Mouse (Mus musculus) mesoderm, embryonic 11.5 days (tissue): Measurements from ENCODE around the gene Spaar.
"Not testable (repeated sequence)": the region's sequence is repeated elsewhere in the genome, so short reads cannot be mapped to it uniquely, and the experiment has no call there.

ENCODE experiments used
- DNase-seq: peaks from one replicate; pipeline ENCODE4 v3.0.0-alpha.2; 2012; ENCODE audit warnings: low read depth, low spot score

Gene Spaar

DNA sequence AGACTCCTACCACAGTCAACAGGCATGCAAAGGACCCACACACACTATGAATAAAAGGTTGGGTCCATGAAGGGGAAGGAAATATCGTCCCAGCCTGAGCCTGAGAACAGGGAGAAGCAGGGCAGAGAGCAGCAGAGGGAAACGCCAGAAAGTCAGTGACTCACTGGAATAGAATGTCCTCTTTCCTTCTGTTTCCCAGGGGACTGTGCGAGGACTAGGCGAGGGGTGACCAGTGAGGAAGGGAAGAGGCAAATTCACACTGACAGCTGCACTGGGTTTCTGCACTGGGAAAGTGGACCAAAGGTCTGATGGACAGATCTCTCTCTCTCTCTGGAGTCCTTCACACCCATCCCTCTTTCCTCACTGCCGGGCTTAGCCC lies 1.3 kb upstream of the Spaar start:
- DNase-seq: no peak

DNA sequence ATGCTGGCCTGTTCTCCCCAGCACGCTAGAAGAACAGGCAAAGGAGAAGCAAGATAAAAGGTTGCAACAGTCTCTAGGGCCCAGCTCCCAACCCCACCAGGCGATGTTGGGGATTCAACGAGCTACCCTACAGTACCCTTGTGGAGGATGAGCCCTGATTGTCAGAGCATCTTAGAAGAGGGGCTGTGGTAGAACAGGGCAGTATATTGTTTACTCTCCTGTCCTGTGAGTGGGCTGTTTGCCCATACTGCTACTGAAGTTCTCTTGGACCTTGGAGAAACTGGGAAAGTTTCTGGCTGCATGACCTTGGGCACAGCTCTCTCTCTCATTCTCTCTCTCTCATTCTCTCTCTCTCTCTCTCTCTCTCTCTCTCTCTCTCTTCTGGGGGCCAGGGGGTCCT lies 708 bp upstream of the Spaar start:
- DNase-seq: no peak

DNA sequence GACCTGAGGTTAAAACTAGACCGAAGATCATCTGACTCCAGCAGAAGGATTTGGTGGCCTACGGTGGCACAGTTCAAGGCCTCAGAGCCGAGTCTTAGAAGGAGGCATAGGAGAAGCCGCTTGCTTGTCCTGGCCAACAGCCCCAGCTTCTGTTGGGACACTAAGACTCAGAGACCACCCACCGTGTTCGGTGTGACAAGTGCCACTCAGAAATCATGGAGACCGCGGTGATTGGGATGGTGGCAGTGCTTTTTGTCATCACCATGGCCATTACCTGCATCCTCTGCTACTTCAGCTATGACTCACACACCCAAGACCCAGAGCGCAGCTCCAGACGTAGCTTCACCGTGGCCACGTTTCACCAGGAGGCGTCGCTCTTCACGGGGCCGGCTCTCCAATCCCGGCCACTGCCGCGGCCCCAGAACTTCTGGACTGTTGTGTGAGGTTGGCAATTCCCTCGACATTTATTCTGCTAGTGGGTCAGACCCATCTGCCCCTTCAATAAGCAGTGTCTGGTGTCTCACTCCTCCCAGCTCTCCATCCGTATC lies 990 bp downstream of the Spaar start:
- DNase-seq: no peak

DNA sequence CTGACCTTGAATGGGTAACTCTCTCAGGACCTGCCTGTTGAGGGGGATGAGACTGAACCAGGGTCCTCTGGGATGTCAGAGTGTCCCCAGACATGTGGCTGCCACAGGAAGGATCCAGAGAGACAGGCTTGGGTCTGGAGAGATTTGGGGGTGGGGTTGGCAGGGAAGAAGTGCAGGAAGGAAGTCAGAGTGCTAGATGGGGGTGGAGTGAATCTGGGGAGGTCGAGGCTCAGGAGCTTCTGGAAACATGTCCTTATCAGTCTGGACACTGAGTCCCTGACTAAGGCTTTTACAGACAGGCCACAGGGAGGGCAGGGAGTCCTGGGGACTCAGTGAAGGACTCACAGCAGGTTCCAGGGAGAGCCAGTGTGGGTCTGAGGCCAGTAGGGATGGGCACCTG lies 2.3 kb downstream of the Spaar start:
- DNase-seq: no peak

DNA sequence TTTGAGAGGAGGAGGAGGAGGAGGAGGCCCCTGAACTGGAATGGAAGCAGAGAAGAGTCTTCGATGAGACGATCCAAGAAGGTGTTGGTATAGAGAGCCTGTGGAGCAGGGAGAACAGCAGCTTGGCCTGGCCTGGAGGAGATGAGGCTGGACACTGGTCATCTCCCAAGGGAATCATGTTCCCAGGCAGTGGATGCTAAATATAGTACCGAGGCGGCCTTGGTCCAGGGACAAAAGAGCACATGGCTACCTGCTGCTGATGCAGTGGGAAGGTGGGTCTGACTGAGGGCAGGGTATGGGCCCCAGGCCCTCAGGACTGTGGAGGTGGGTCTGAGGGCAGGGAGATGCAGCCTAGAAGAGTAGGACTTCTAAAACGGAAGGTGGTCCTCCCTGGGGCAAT lies 3.4 kb downstream of the Spaar start:
- DNase-seq: no peak

DNA sequence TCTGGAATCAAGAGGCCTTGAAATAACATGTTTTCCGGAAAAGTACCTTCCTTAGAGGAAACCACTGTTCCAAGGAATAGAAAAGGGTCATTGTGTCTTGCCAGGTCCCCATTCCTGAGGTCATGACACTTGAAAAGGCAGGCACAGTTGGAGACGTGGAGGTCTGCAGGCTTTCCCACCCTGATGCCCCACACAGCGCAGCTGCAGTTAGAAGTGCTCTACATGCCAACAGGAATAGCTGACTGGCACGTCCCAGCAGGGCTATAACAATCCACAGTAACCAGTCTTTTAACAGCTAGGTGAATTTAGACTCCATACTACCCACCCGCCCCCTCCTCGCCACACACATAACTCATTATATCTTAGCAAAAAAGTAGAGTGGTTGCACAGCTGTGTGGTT lies 7.3 kb downstream of the Spaar start:
- no peak for DNase-seq

DNA sequence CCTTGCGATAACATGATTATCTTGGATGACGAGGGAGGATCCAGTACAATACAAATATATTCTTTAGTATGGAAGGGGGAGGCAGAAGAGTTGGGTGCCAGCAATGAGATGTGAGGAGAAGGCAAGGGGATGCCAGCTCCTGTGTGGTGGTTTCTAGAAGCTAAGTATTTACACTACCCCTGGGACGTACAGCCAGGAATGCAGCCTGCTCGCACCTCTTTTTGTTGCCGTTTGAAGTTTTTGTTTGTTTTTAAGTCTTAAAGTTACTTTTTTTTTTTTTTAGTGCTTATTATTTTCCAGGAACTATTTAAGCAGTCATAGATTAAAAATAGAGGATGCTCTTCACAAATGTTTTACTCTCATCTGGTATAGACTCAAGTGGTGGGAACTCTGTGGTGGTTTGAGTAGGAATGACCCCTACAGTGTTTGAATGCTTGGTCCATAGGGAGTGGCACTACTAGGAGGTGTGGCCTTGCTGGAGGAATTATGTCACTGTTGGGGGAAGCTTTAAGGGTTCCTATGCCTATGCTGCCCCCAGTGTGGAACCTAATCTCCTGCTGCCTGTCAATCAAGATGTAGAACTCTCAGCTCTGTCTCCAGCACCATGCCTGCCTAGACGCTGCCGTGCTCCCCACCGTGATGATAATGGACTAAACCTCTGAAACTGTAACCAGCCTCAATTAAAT lies 9.3 kb downstream of the Spaar start:
- DNase-seq: no peak

DNA sequence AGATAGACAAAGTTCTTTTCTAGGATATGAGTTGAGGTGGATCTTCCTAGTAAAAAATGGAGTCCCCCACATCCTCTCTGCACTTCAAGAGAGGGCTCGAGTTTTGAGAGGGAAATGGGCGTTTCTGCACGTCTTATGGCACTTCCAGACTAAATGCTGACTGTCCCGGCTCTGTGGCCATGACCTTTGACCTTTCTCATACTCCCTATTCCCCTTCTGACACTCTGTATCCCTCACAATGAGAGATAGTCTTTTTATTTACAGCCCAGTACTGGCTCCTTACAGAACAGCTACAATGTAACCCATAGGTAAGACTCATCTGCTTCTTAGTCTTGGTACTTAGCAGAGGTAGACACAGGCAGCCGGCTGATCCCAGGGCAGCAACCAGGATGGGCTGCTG lies 11.7 kb downstream of the Spaar start:
- no peak for DNase-seq

DNA sequence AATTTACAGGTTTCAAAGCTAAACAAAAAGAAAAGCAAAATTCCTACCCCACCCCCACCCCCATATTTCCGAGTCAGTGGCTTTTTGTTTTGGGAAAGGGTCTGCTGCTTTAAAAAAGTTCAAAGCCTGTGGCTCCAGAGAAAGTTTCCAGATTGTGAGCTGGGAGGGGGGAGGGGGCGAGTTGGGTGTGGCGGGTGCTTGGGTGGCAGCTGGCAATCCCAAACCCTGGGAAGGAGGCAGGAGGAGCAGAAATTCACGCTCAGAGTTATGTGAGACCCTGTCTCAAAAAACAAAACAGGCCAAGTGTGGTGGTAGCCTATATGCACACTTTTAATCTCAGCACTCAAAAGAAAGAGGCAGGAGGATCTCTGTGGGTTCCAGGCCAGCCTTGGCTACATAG lies 12.8 kb downstream of the Spaar start:
- no peak for DNase-seq

DNA sequence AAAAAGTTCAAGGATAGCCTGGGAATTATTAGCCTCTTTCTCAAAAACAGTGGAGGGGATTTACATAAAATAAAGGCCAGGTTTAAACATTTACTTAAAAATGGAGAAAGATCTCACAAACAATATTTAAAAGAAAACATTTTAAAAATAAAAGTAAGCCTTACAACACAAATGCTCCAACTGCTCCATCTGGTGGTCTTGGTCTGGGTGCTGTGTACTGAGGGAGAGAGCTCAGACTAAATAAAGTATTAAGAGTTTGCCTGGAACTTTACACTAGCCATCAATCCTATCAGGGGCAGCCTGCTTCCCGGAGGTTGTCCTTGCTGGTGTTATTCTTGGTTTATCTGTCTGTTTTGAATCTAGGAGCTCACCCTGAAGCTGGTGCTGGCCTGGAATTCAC lies 13.3 kb downstream of the Spaar start:
- DNase-seq: no peak

DNA sequence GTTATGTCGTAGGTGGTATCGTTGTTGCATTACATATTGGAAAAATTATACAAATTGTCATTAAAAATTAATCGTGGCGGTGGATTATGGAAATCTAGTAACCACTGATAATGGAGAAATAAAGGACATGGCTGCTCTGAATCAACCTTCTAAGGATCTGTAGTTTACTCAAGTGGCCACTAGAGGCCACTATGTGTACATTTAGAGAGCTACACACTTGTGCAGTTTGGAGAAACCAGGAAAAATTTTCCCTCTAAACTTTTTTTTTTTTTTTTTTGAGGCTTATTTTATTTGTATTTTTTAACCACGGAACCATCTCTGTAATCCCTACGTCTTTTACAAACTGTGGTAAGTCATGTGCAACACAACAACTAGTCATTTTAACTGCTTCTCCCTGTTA lies 15.4 kb downstream of the Spaar start:
- peak; percentile 47 for DNase-seq

DNA sequence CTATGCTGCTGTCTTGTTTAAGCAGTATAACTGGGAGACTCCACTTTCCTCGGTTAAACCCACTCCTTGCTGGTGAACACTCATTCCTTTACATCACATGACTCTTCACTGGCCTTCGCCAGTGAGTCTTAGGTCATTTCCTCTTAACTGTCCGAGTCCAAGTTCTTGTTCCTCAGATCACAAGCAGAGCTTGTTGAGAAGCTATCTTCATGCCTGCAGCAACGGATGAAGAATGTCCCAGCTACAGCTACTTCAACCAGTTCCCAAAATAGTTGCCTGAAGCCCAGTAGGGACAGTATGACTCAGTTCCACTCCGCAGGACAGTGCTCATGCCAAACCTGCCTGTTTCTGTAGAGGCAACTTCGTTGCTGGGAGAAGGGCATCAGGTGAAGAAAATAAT lies 27.4 kb downstream of the Spaar start:
- no peak for DNase-seq

DNA sequence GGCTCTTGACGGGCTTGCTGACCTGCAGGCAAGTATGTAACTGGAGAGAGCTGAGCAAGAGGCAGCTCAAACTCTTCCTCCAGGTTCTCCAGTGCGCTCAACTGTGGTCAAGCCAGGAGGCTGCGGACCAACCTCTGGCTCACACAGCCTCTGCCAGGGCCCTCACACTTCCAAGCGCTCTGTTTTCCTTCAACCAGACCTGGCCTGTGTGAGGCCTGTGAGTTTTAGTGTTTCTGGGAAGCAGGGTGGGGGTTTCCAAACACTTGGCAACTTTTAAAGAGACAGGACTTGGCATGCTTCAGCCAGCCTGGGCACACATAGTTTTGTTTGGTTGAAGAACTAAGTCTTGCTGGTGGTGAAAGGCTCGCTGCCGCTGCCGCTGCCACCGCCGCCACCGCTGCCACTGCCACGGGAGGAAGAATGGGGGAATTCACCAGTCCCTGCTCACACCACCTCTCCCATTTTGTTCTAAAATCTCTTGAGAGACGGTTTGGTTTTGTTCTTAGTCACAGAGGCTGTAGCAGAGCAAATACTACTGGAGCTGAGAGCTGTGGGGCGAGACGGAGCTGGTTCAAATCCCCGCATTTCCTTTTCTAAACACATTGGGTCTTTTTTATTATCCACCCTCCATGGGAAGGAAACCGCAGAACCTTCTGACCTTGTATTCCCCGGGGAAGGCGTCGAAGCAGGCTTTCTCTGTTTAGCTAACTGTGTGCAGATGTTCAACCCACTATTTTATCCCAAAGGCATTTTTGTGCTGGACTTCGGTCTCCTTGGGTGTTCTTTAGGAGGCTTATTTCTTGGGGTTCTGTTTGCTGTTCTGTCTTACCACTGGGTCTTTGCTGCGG lies 30.0 kb downstream of the Spaar start:
- peak; percentile 38 for DNase-seq

DNA sequence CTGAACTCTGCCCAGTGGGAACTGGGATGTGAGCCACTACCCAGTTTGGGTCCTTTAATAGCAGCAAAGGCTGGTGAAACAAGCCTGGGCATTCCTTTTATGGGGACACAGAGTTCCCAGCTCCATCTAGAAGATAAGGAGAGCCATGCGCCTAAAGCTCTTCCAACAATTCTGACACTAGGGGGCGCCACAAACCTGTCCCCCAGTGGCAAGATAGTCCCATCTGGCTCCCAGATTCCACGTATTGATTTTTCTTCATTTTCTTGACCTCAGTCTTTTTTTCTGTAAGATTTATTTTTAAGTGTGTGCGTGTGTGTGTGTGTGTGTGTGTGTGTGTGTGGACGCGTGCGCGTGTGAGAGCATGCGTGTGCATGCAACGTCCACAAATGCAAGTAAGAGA lies 30.6 kb downstream of the Spaar start:
- DNase-seq: peak; percentile 51

DNA sequence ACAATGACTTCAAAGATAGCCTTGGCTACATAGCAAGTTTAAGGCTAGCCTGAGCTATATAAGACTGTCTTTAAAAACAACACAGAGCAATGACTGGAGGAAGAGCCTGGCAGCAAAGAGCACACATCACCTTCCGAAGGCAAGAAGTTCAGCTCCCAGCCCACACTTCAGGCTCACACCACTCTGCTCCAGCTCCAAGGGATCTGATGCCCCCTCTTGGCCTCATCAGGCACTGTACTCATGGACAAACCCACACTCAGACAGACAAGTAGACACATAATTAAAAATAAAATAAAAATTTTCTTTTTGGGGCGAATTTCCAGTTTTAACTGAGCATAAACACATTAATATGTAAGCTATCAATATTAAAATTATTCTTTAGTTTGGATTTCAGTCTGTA lies 31.5 kb downstream of the Spaar start:
- no peak for DNase-seq

DNA sequence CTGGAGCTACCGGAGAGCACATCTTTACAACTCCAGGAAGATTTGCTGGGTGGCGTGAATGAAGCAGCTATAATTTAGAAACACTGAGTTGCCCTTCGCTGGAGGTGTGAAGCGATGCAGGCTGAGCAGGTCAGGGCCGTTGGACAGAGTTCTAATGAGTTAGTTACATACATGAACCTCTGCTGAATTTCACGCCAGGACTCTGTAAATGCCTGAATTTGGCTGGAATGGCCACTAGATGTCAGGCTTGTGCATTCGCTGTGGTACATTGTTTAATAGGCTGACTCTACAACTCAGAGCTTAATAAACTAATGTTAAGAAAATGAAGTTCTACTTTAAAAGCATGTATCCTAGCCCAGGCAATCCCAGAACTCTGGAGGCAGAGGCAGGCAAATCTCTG lies 33.6 kb downstream of the Spaar start:
- DNase-seq: peak; percentile 55

DNA sequence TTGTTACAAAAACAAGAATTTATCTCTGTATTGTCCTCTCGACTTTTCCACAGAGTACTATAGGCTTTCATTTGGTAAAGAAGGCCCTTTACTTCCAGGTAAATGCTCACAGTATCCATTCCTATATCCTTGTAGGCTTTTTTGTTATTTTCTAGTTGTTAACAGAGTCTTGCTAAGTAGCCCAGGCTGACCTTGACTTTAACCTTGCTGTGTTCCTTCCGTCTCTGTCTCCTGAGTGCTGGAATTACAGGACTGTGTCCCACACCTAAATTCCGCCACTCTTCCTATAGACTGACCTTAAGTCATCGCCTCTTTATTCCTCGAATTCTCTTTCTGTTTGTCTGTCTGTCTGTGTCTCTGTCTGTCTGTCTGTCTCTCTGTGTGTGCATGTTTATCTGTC lies 38.5 kb downstream of the Spaar start:
- no peak for DNase-seq

DNA sequence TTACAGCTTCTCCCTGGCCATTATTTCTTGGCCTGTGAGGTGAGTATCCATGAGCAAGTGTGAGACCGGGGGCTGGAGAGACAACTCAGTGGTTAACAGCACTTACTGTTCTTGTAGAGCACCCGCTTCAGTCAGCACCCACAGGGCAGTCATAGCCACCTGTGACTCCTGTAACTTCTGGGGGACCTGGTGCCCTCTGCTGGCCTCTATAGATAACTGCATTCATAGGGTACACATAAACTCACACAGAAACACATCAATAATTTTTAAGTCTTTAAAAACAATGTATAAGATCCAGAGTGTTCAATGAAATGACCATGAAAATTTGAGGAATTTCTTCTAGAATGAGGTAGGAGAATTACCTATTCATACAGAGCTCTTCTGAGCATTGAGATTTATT lies 39.5 kb downstream of the Spaar start:
- DNase-seq: no peak

DNA sequence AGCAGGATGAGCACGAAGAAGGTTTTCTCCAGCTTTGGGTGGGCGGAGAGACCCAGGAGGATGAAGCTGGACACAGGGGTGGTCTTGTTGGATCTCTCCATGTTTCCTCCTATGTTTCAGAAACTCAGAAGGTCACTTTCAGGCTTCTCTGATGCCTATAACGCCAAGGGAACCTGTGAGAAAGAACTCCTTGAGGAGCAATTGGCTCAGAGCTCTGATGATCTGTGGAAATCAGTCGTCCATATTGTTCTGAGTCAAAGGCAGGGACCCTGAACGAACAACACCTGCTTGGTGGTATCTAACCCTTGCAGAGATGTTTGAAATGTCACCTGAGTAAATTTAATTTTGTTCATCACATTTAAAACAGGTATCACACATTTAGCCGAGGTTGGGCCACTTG lies 41.1 kb downstream of the Spaar start, which contains the start of gene Olfr159:
Gene Olfr159 (minus strand): TSS at position 101 of the 400 bp plus-strand sequence.
- no peak for DNase-seq

DNA sequence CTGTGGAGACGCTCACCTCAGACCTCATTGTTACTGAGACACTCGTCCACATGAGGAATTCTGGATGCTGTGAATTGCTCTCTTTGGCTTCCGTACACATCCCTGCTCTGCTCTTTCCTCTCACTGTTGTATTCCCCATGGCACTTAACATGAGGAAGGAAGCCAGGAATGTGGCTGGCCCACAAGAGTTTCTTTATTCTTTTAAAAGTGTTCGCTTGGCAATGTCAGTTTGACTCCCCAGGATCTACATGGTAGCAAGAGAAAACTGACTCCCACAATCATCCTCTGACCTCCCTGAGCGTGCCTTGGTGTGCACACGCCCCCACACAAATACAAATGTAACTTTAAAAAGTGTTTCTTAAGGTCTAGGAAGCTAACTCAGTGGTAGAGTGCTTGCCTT lies 41.8 kb downstream of the Spaar start:
- no peak for DNase-seq

DNA sequence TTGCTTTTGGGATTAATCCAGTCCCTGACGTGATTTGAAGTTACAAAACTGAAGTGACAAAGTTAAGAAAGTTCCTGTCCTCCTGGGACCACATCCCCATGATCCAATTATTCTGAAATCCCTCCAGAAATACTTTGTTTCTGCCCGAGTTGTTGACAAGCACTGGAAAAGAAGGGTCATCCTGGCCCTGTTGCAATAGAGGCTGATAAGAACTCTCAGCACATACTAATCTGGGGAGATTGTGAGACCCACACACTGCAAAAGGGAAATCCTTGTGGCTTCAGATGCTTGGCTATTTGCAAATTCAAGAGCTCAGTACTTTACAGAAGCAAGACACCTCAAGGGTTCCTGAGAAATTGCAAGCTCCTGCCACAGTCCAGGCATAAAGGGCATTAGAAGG lies 42.5 kb downstream of the Spaar start:
- DNase-seq: no peak

DNA sequence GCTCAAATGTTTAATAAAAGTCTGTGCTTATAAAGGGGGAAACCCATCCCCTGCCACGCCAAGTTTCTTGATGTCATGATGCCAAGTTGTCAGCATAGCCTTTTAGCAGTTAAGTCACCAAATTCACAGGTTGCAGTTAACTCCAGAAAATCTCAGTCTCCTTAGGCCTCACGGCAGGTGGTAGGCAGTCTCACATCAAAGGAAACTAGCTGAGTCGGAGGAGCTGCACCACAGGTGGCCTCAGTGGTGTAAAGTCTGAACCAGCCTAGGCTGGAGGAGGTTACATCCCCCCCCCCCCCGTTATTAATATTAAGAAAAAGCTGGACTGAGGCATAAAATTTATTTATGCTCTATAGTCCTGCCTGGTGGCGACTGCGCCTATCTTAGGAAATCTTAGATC lies 65.5 kb downstream of the Spaar start:
- DNase-seq: no peak

DNA sequence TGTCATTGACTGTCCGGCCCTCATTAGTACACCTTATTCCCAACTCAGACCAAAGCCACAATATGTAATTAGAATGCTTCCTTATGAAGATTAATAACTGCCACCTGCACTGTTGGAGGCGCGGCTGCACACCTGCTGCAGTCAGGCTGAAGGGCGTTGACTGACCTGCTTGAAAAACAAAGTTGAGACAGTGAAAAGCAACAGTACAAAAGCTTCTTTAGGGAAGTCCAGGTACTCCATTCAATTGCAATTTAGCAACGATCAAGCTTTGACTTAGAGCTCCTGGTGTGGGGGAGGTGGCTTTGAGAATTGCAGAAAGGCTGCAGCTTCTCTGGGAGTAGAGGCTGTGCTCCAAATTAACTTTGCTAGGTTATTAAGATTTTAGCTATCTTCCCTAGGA lies 66.0 kb downstream of the Spaar start:
- not testable (repeated sequence) for DNase-seq
